ENCODE assay signal across 27 mouse cellular contexts in genomic region chr14:33158268-33158667, GRCm38 (mm10). TPM values are rescaled to one million over a fixed set of nuclear protein-coding genes. Genes with fewer than 3 reads are reported as not detected.
DNase-seq lines count a peak whose midpoint lies in the region; ATAC-seq and TF ChIP-seq lines count a peak whose summit lies in the region.
"Had no signal": no experiment of that assay in that cellular context is flagged by ENCODE, and none has a peak within 500 bp of the region (broad histone marks: within the 10 kb centered on the region; RNA-seq: fewer than 3 reads in every experiment).

No protein-coding gene starts in this region.

- no peak for TF ChIP-seq EP300 in stomach, postnatal 0 days (optimal IDR thresholded peaks at IDR 0.05)

- H3K9ac ChIP-seq in stomach, postnatal 0 days (ENCODE audit: low read length): no peak overlapping the region
- H3K9ac ChIP-seq: forebrain, embryonic 13.5 days; heart, embryonic 12.5 days; heart, embryonic 15.5 days; hindbrain, embryonic 14.5 days had no signal

- no peak for TF ChIP-seq CTCF in spleen, adult 2 months (IDR thresholded peaks at IDR 0.05; ENCODE audit: extremely low read depth, insufficient read depth, insufficient read length, insufficient replicate concordance)
- TF ChIP-seq CTCF in stomach, postnatal 0 days (IDR thresholded peaks at IDR 0.05; ENCODE audit: low read depth): no peak

- H3K27me3 ChIP-seq in spleen, adult 2 months (ENCODE audit: control insufficient read depth, insufficient read depth, low read length): no peaks in the 10 kb centered on the region
- no peaks in the 10 kb centered on the region for H3K27me3 ChIP-seq in stomach, postnatal 0 days (ENCODE audit: control insufficient read depth, insufficient read depth, low read length)
- H3K27me3 ChIP-seq: forebrain, embryonic 13.5 days; heart, embryonic 12.5 days; heart, embryonic 15.5 days had no signal

- ATAC-seq in megakaryocyte, adult 5-6 weeks (ENCODE audit: poor library complexity, severe bottlenecking): peak; percentile 57
- no peak for ATAC-seq in stomach, postnatal 0 days (ENCODE audit: low FRiP score, low TSS enrichment)
- ATAC-seq: forebrain, embryonic 13.5 days; forebrain, embryonic 16.5 days; hindbrain, postnatal 0 days had no signal

- H3K4me1 ChIP-seq in spleen, adult 2 months (ENCODE audit: control insufficient read depth, insufficient read depth, insufficient read length): peaks cover 8% of the 10 kb centered on the region; the same call in 1 of the 2 replicates
- H3K4me1 ChIP-seq in stomach, postnatal 0 days (replicated peaks; ENCODE audit: control insufficient read depth, insufficient read depth): no peaks in the 10 kb centered on the region
- H3K4me1 ChIP-seq: forebrain, embryonic 10.5 days; forebrain, embryonic 13.5 days had no signal

- H3K4me2 ChIP-seq in stomach, postnatal 0 days (replicated peaks; ENCODE audit: low read depth): no peak overlapping the region
- H3K4me2 ChIP-seq: forebrain, embryonic 13.5 days; heart, embryonic 12.5 days; heart, embryonic 15.5 days; hindbrain, embryonic 14.5 days had no signal

- no peak for DNase-seq in spleen, adult 2 months (ENCODE audit: low read depth in 1 of 2, low spot score in 2 of 2)
- DNase-seq in spleen, adult 18-20 months: no peak
- DNase-seq in natural killer cell, adult 2 months (ENCODE audit: low spot score in 2 of 2): peak; percentile 6 to 30
- no peak for DNase-seq in frontal cortex, postnatal 25 days (ENCODE audit: low spot score in 2 of 2)
- DNase-seq in kidney, adult 18-20 months: no peak
- DNase-seq in stomach, postnatal 0 days (ENCODE audit: low spot score): no peak
- DNase-seq: adrenal gland, adult 2 months; adrenal gland, postnatal 14 days; B cell, adult 2 months; cerebellum, adult 11 months; cerebellum, adult 2 months; cerebellum, adult 9-11 months; cerebellum, postnatal 36 days; gastrocnemius, adult 2 months; gastrocnemius, postnatal 14 days; heart, adult 18-20 months; heart, postnatal 10 days; heart, postnatal 36 days had no signal

- no peak overlapping the region for H3K4me3 ChIP-seq in spleen, adult 2 months (ENCODE audit: extremely low read depth, insufficient read depth, insufficient read length)
- no peak overlapping the region for H3K4me3 ChIP-seq in stomach, postnatal 0 days (ENCODE audit: low read depth, low read length)
- H3K4me3 ChIP-seq: forebrain, embryonic 10.5 days; forebrain, embryonic 13.5 days; gastrocnemius, adult 2 months; heart, embryonic 12.5 days; heart, embryonic 15.5 days had no signal

- peak overlapping the region; percentile 36; the same call in 1 of the 2 replicates for H3K27ac ChIP-seq in spleen, adult 2 months (ENCODE audit: insufficient read depth, low read length)
- no peak overlapping the region for H3K27ac ChIP-seq in stomach, postnatal 0 days (replicated peaks)
- H3K27ac ChIP-seq: forebrain, embryonic 10.5 days; forebrain, embryonic 13.5 days; gastrocnemius, adult 2 months; heart, embryonic 15.5 days; hindbrain, embryonic 14.5 days; hindbrain, postnatal 0 days had no signal

- no peaks in the 10 kb centered on the region for H3K9me3 ChIP-seq in stomach, postnatal 0 days (ENCODE audit: control insufficient read depth, low read length)
- H3K9me3 ChIP-seq: forebrain, embryonic 10.5 days; forebrain, embryonic 13.5 days; heart, embryonic 12.5 days; heart, embryonic 15.5 days had no signal

- WGBS in spleen, adult 2 months: 9% methylated on average over 3 of the region's 3 CpGs
- WGBS in stomach, postnatal 0 days: 58% methylated on average over 3 of the region's 3 CpGs

- TF ChIP-seq POLR2A in spleen, adult 2 months (IDR thresholded peaks at IDR 0.05; ENCODE audit: low read depth, low read length): no peak

- H3K36me3 ChIP-seq in spleen, adult 2 months (ENCODE audit: control insufficient read depth, insufficient read depth, low read length): peaks cover 34% of the 10 kb centered on the region
- no peaks in the 10 kb centered on the region for H3K36me3 ChIP-seq in stomach, postnatal 0 days (ENCODE audit: control insufficient read depth, insufficient read depth, low read length)
- H3K36me3 ChIP-seq: forebrain, embryonic 10.5 days; heart, embryonic 12.5 days; heart, embryonic 15.5 days had no signal

RNA-seq across cellular contexts. Expression of gene Wdfy4, which starts 27.0 kb away (rescaled TPM):
- polyA plus RNA-seq in spleen, adult 2 months (2012; rRNA removed): 87.5 and 92.6 TPM in 2 replicates
- total RNA-seq in megakaryocyte, adult 5-6 weeks (2015): 37.1 and 44.6 TPM in 2 replicates
- 65.9 and 77.6 TPM in 2 replicates for total RNA-seq in megakaryocyte, adult 5-6 weeks (2017)
- 0.13 and 0.25 TPM in 2 replicates for polyA plus RNA-seq in stomach, postnatal 0 days (2015; fragmentation: Nextera tagmentation; extraction: Ambion mirVana)

RNA-seq across cellular contexts. Expression of gene Arhgap22, which starts 55.6 kb away (rescaled TPM):
- polyA plus RNA-seq in spleen, adult 2 months (2012; rRNA removed): 11.1 and 13.4 TPM in 2 replicates
- 0.89 TPM in 1 of 2 replicates, not detected in the other for total RNA-seq in megakaryocyte, adult 5-6 weeks (2015)
- total RNA-seq in megakaryocyte, adult 5-6 weeks (2017): 0.24 and 0.70 TPM in 2 replicates
- polyA plus RNA-seq in stomach, postnatal 0 days (2015; fragmentation: Nextera tagmentation; extraction: Ambion mirVana): 6.5 TPM in 2 replicates
- total RNA-seq: MEL had no signal

Comparison
In these comparisons a context has a peak if more than half of its experiments do, and no peak if none do; other contexts are left out.
1. DNase-seq: peak in natural killer cell, adult 2 months (2 of 2); none in spleen, adult 2 months (0 of 2), spleen, adult 18-20 months (0 of 2), frontal cortex, postnatal 25 days (0 of 2), kidney, adult 18-20 months (single experiment) and stomach, postnatal 0 days (single experiment).
2. RNA of gene Wdfy4, which starts 27.0 kb away (polyA plus RNA-seq): 87.5 to 92.6 TPM in spleen, adult 2 months; 0.13 to 0.25 TPM in stomach, postnatal 0 days; every median in the first group is over 10 times any median in the second.